Mouse (Mus musculus): ENCODE data around the gene Ctsz. TPM values are rescaled to one million over a fixed set of nuclear protein-coding genes. Genes with fewer than 3 reads are reported as not detected.

Gene Ctsz
- total and polyA plus RNA-seq, 3 experiments, result 93.7 to 118 TPM; not detected in 1

- TF ChIP-seq JUND (IDR thresholded peaks at IDR 0.05; ENCODE audit: low read depth, low read length) (no peak), MYC (IDR thresholded peaks at IDR 0.05; ENCODE audit: low read depth, low read length) (peak; percentile 49; the same call in 1 of the 2 replicates), TAL1 (IDR thresholded peaks at IDR 0.05; ENCODE audit: low read length) (peak; percentile 57), RAD21 (IDR thresholded peaks at IDR 0.05; ENCODE audit: low read depth, low read length) (no peak), USF2 (IDR thresholded peaks at IDR 0.05; ENCODE audit: borderline replicate concordance in 1 of 2, insufficient read depth in 1 of 2, low read depth in 1 of 2, low read length in 2 of 2) (no peak), ZNF384 (IDR thresholded peaks at IDR 0.05; ENCODE audit: low read depth, low read length) (no peak), ZC3H11A (IDR thresholded peaks at IDR 0.05; ENCODE audit: low read depth, low read length) (no peak), MAX (IDR thresholded peaks at IDR 0.05; ENCODE audit: low read length) (no peak; the same call in 1 of the 2 replicates), ELF1 (IDR thresholded peaks at IDR 0.05; ENCODE audit: low read depth, low read length) (no peak; the same call in 1 of the 2 replicates), TBP (IDR thresholded peaks at IDR 0.05; ENCODE audit: low read depth, low read length) (no peak), RCOR1 (IDR thresholded peaks at IDR 0.05; ENCODE audit: low read depth, low read length) (peak; percentile 45), NELFE (IDR thresholded peaks at IDR 0.05; ENCODE audit: low read depth, low read length) (no peak), ZMIZ1 (IDR thresholded peaks at IDR 0.05; ENCODE audit: low read depth, low read length) (no peak), SIN3A (IDR thresholded peaks at IDR 0.05; ENCODE audit: low read length) (peak; percentile 86), E2F4 (IDR thresholded peaks at IDR 0.05; ENCODE audit: borderline replicate concordance, low read depth, low read length) (no peak), MYB (IDR thresholded peaks at IDR 0.05; ENCODE audit: low read depth, low read length) (no peak), KAT2A (conservative IDR thresholded peaks at IDR 0.05; ENCODE audit: low read depth, low read length) (no peak), TCF12 (IDR thresholded peaks at IDR 0.05; ENCODE audit: low read depth, low read length) (0 out of 2 replicates have a peak, but pooled peaks have one; percentile 20), POLR2AphosphoS2 (IDR thresholded peaks at IDR 0.05; ENCODE audit: low read length) (no peak), MEF2A (IDR thresholded peaks at IDR 0.05; ENCODE audit: extremely low read depth, insufficient replicate concordance, low read depth, low read length, poor library complexity, severe bottlenecking) (no peak), USF1 (IDR thresholded peaks at IDR 0.05; ENCODE audit: low read depth, low read length) (no peak), CHD2 (IDR thresholded peaks at IDR 0.05; ENCODE audit: low read length) (no peak)
Observed at GRCm38 (mm10) chr2:174470333-174470732, 31.5 kb upstream of the Ctsz start (continued).

DNA sequence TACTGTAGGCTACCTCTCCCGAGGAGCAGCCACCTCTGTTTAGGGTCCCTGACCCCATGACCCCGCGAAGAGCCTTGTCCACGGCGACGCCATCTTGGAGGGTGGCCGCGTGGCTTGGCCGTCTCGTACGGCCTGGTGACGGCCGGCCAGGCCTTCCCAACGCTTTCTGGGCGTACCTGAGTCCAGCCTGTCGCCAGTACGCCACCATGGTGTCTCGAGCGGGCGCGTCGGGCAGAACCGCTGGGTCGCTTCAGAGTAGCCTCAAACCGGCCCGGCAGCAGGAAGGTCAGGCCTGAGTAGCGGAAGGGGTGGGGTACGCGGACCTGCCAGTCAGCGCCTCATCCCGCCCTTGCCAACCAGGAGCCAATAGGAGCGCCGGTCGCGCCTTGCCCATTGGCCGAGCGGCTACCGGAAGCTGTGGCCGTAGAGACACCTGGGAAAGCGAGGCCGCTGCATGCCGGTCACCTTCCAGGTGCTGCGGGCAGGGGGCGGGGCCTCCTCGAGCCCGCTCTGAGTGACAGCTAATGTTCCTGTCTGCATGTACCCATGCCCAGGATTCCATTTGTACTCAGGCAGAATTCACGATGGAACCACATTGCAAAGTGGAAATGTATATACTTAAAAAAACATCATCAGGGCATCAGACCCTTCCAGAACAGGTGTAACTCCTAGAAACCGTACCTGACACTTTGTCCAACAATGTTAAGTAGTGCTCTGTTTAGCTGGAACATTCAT, 25.1 kb upstream of the Ctsz start, which contains the start of gene Atp5e:
TSS of gene Atp5e (minus strand) at position 317 of the 735 bp plus-strand sequence.
- no peaks in the 10 kb centered on the region for H3K27me3 ChIP-seq (ENCODE audit: control insufficient read depth in 1 of 2, insufficient read depth in 2 of 2, low read length in 2 of 2)
- H3K79me2 ChIP-seq (ENCODE audit: control insufficient read depth, insufficient read depth, low read length, poor library complexity), result peaks cover 17% of the 10 kb centered on the region
- H3K9ac ChIP-seq (ENCODE audit: control insufficient read depth, low read depth, low read length, poor library complexity, severe bottlenecking), result peak within 1 kb of the TSS; percentile 67
- H3K9me3 ChIP-seq (replicated peaks; ENCODE audit: insufficient read depth, low read length), result no peaks in the 10 kb centered on the region
- H3K4me1 ChIP-seq (ENCODE audit: control insufficient read depth in 1 of 2, insufficient read depth in 2 of 2, low read length in 2 of 2), result peaks cover 2 to 7% of the 10 kb centered on the region in 2 experiments; a peak in 2 of 4 replicates
- peak within 1 kb of the TSS; percentile 53 to 73 for H3K4me3 ChIP-seq (ENCODE audit: control insufficient read depth in 1 of 2, insufficient read depth in 1 of 2, low read depth in 2 of 2, low read length in 2 of 2)
- DNase-seq (ENCODE audit: low read depth, low spot score), result peak; percentile 93
- H3K36me3 ChIP-seq (ENCODE audit: control insufficient read depth in 1 of 2, insufficient read depth in 2 of 2, low read length in 2 of 2), result peaks cover 5 to 7% of the 10 kb centered on the region in 2 experiments
- H3K27ac ChIP-seq (ENCODE audit: control insufficient read depth, low read depth, low read length), result peak within 1 kb of the TSS; percentile 25
- TF ChIP-seq SIN3A (IDR thresholded peaks at IDR 0.05; ENCODE audit: low read length), result peak; percentile 67; the same call in 1 of the 2 replicates
- TF ChIP-seq UBTF (IDR thresholded peaks at IDR 0.05; ENCODE audit: borderline replicate concordance, insufficient read depth, low read depth, low read length), result no peak
- no peak for TF ChIP-seq TAL1 (IDR thresholded peaks at IDR 0.05; ENCODE audit: low read length)
- no peak for TF ChIP-seq ZNF384 (IDR thresholded peaks at IDR 0.05; ENCODE audit: low read depth, low read length)
- 0 out of 2 replicates have a peak, but pooled peaks have one; percentile 12 for TF ChIP-seq TBP (IDR thresholded peaks at IDR 0.05; ENCODE audit: low read depth, low read length)
- TF ChIP-seq MYB (IDR thresholded peaks at IDR 0.05; ENCODE audit: low read depth, low read length), result no peak
- TF ChIP-seq POLR2AphosphoS5 (IDR thresholded peaks at IDR 0.05; ENCODE audit: borderline replicate concordance, low read depth, low read length), result 0 out of 2 replicates have a peak, but pooled peaks have one; percentile 8
- peak; percentile 87 for TF ChIP-seq ELF1 (IDR thresholded peaks at IDR 0.05; ENCODE audit: low read depth, low read length)
- no peak for TF ChIP-seq BHLHE40 (IDR thresholded peaks at IDR 0.05; ENCODE audit: borderline replicate concordance, low read depth, low read length)
- TF ChIP-seq MAZ (IDR thresholded peaks at IDR 0.05; ENCODE audit: low read depth, low read length), result no peak
- peak; percentile 76 for TF ChIP-seq MYC (IDR thresholded peaks at IDR 0.05; ENCODE audit: low read depth, low read length)
- TF ChIP-seq POLR2A (IDR thresholded peaks at IDR 0.05; ENCODE audit: control insufficient read depth in 1 of 2, insufficient read depth in 1 of 2, low read depth in 1 of 2, low read length in 2 of 2, poor library complexity in 1 of 2), result peak; percentile 50 to 71; a peak in 1 of 4 replicates
- TF ChIP-seq MEF2A (IDR thresholded peaks at IDR 0.05; ENCODE audit: extremely low read depth, insufficient replicate concordance, low read depth, low read length, poor library complexity, severe bottlenecking), result no peak
- TF ChIP-seq GABPA (IDR thresholded peaks at IDR 0.05; ENCODE audit: low read depth, low read length), result no peak
- TF ChIP-seq ZMIZ1 (IDR thresholded peaks at IDR 0.05; ENCODE audit: low read depth, low read length), result peak; percentile 78; the same call in 1 of the 2 replicates
- TF ChIP-seq NELFE (IDR thresholded peaks at IDR 0.05; ENCODE audit: low read depth, low read length), result peak; percentile 57
- no peak for TF ChIP-seq USF1 (IDR thresholded peaks at IDR 0.05; ENCODE audit: low read depth, low read length)
- TF ChIP-seq JUND (IDR thresholded peaks at IDR 0.05; ENCODE audit: low read depth, low read length), result no peak
- 0 out of 2 replicates have a peak, but pooled peaks have one; percentile 23 for TF ChIP-seq NRF1 (IDR thresholded peaks at IDR 0.05; ENCODE audit: insufficient read depth, low read depth, low read length, poor library complexity, severe bottlenecking)
- TF ChIP-seq ZC3H11A (IDR thresholded peaks at IDR 0.05; ENCODE audit: low read depth, low read length), result no peak
- peak; percentile 77 for TF ChIP-seq MAX (IDR thresholded peaks at IDR 0.05; ENCODE audit: low read length)

All from MEL (cell line).